11 mouse cellular contexts compared by ENCODE assay signal in genomic region chr15:21008969-21009368, GRCm38 (mm10).
DNase-seq lines count a peak whose midpoint lies in the region; ATAC-seq and TF ChIP-seq lines count a peak whose summit lies in the region.
"Had no signal": no experiment of that assay in that cellular context is flagged by ENCODE, and none has a peak within 500 bp of the region (broad histone marks: within the 10 kb centered on the region; RNA-seq: fewer than 3 reads in every experiment).

No protein-coding gene starts in this region.

- no peak for TF ChIP-seq CTCF in stomach, postnatal 0 days (IDR thresholded peaks at IDR 0.05; ENCODE audit: low read depth)

- TF ChIP-seq EP300 in stomach, postnatal 0 days (optimal IDR thresholded peaks at IDR 0.05), result no peak

- no peak overlapping the region for H3K4me2 ChIP-seq in stomach, embryonic 15.5 days
- H3K4me2 ChIP-seq in stomach, postnatal 0 days (replicated peaks; ENCODE audit: low read depth), result no peak overlapping the region
- H3K4me2 ChIP-seq in hindbrain, embryonic 11.5 days (replicated peaks; ENCODE audit: low read depth, low read length), result no peak overlapping the region
- H3K4me2 ChIP-seq: limb, embryonic 12.5 days had no signal

- no peaks in the 10 kb centered on the region for H3K4me1 ChIP-seq in stomach, embryonic 15.5 days
- no peaks in the 10 kb centered on the region for H3K4me1 ChIP-seq in stomach, postnatal 0 days (replicated peaks; ENCODE audit: control insufficient read depth, insufficient read depth)
- no peaks in the 10 kb centered on the region for H3K4me1 ChIP-seq in hindbrain, embryonic 11.5 days (replicated peaks; ENCODE audit: control insufficient read depth, insufficient read depth, low read length)
- H3K4me1 ChIP-seq: limb, embryonic 12.5 days; megakaryocyte, embryonic 14.5 days had no signal

- no peaks in the 10 kb centered on the region for H3K27me3 ChIP-seq in stomach, embryonic 15.5 days (replicated peaks)
- no peaks in the 10 kb centered on the region for H3K27me3 ChIP-seq in stomach, postnatal 0 days (ENCODE audit: control insufficient read depth, insufficient read depth, low read length)
- no peaks in the 10 kb centered on the region for H3K27me3 ChIP-seq in hindbrain, embryonic 11.5 days (ENCODE audit: control insufficient read depth, insufficient read depth, low read length)
- H3K27me3 ChIP-seq: limb, embryonic 12.5 days; megakaryocyte, embryonic 14.5 days had no signal

- WGBS in stomach, embryonic 15.5 days, result 54% methylated on average over 3 of the region's 3 CpGs
- WGBS in stomach, postnatal 0 days, result 52% methylated on average over 3 of the region's 3 CpGs
- 58% methylated on average over 3 of the region's 3 CpGs for WGBS in hindbrain, embryonic 11.5 days

- ATAC-seq in frontal cortex, adult (ENCODE audit: low TSS enrichment), result 0 out of 2 replicates have a peak, but pooled peaks have one; percentile 16
- peak; percentile 58; the same call in 1 of the 2 replicates for ATAC-seq in stomach, embryonic 15.5 days (ENCODE audit: insufficient read depth, low FRiP score, low read depth)
- no peak for ATAC-seq in stomach, postnatal 0 days (ENCODE audit: low FRiP score, low TSS enrichment)
- ATAC-seq in hindbrain, embryonic 11.5 days (ENCODE audit: low FRiP score), result peak; percentile 54; the same call in 1 of the 2 replicates

- no peak for DNase-seq in frontal cortex, postnatal 25 days (ENCODE audit: low spot score in 2 of 2)
- no peak for DNase-seq in stomach, postnatal 0 days (ENCODE audit: low spot score)
- DNase-seq in hindbrain, embryonic 11.5 days (ENCODE audit: low spot score), result no peak
- DNase-seq in skeletal muscle tissue, adult 2 months (ENCODE audit: low read depth, low spot score), result peak; percentile 3
- no peak for DNase-seq in thymus, postnatal 4 days
- DNase-seq in layer of hippocampus, adult 18-20 months (ENCODE audit: low spot score in 2 of 2), result no peak
- DNase-seq: cerebellum, adult 18-20 months had no signal

- H3K9ac ChIP-seq in stomach, embryonic 15.5 days, result no peak overlapping the region
- no peak overlapping the region for H3K9ac ChIP-seq in stomach, postnatal 0 days (ENCODE audit: low read length)
- no peak overlapping the region for H3K9ac ChIP-seq in hindbrain, embryonic 11.5 days (ENCODE audit: low read depth, low read length)
- H3K9ac ChIP-seq: limb, embryonic 12.5 days had no signal

- H3K4me3 ChIP-seq in stomach, embryonic 15.5 days (replicated peaks), result no peak overlapping the region
- H3K4me3 ChIP-seq in stomach, postnatal 0 days (ENCODE audit: low read depth, low read length), result no peak overlapping the region
- H3K4me3 ChIP-seq in hindbrain, embryonic 11.5 days (ENCODE audit: low read depth, low read length), result no peak overlapping the region
- H3K4me3 ChIP-seq: limb, embryonic 12.5 days; megakaryocyte, embryonic 14.5 days had no signal

- H3K9me3 ChIP-seq in stomach, embryonic 15.5 days, result no peaks in the 10 kb centered on the region
- no peaks in the 10 kb centered on the region for H3K9me3 ChIP-seq in stomach, postnatal 0 days (ENCODE audit: control insufficient read depth, low read length)
- no peaks in the 10 kb centered on the region for H3K9me3 ChIP-seq in hindbrain, embryonic 11.5 days (ENCODE audit: control insufficient read depth, low read length)
- H3K9me3 ChIP-seq: limb, embryonic 12.5 days; megakaryocyte, embryonic 14.5 days had no signal

- no peak overlapping the region for H3K27ac ChIP-seq in stomach, embryonic 15.5 days
- no peak overlapping the region for H3K27ac ChIP-seq in stomach, postnatal 0 days (replicated peaks)
- H3K27ac ChIP-seq in hindbrain, embryonic 11.5 days (ENCODE audit: low read depth, low read length), result no peak overlapping the region
- H3K27ac ChIP-seq: limb, embryonic 12.5 days had no signal

- no peaks in the 10 kb centered on the region for H3K36me3 ChIP-seq in stomach, embryonic 15.5 days
- H3K36me3 ChIP-seq in stomach, postnatal 0 days (ENCODE audit: control insufficient read depth, insufficient read depth, low read length), result no peaks in the 10 kb centered on the region
- H3K36me3 ChIP-seq in hindbrain, embryonic 11.5 days (ENCODE audit: control insufficient read depth, insufficient read depth, low read length), result no peaks in the 10 kb centered on the region
- H3K36me3 ChIP-seq: limb, embryonic 12.5 days had no signal
